Mouse (Mus musculus) frontal cortex, postnatal 25 days (tissue): ENCODE results near the gene Tmem258.

Experiments used
- DNase-seq, 2 experiments: peaks; one replicate each; pipeline ENCODE4 v3.0.0; 2022; ENCODE audit warnings: low spot score in 2 of 2

The Tmem258 gene

DNA sequence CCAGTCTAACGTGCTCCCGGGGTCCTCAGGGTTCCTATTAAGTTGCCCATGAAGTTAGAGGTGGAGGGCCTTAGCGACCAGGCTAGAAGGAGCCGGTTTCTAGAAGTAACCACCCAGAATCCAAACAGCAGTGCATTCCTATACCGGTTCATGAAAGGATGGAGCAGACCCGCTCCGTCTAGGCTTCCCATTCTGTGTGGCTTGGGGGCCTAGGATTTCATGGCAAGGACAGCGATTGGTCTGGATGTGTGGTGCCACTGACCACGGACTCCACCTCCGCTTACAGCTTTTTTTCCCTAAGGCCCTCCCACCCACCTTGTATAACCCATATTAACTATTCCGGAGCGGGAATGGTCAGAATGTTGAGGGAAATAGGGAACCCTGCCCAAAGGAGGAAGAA is 19.7 kb upstream of the Tmem258 start:
- no peak for DNase-seq

DNA sequence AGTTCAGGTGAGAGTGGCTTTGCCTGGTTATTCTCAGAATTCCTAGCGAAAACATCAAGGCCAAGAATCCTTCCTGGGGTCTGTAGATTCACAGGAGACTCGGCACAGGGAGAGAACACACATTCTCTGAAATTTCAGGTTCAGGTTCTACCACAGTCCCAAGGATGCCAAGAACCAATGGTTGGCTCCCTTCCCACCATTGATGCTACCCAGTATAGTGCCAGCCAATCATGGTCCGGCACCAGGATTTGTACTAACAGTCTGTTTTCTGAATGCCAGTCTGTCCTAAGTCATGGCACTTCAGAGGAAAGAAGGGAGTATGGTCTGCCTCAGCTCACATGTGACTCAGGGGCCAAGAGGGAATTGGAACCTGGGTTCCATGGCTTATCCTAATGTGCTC is 17.9 kb upstream of the Tmem258 start:
- no peak for DNase-seq

DNA sequence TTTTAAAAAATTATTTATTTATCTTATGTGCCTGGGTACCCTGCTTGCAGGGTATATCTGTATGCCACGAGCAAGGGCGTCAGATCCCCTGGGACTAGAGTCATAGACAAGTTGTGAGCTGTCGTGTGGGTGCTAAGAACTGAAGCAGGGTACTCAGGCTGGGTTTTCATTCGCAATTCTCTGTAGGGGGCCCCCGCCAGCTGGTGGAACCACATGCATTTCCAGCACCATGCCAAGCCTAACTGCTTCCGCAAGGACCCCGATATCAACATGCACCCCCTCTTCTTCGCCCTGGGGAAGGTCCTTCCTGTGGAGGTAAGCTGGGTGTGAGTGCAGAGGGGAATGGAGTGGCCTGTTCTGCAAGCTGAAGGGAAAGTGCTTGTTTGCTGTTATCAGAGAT is 17.2 kb upstream of the Tmem258 start:
- no peak for DNase-seq

DNA sequence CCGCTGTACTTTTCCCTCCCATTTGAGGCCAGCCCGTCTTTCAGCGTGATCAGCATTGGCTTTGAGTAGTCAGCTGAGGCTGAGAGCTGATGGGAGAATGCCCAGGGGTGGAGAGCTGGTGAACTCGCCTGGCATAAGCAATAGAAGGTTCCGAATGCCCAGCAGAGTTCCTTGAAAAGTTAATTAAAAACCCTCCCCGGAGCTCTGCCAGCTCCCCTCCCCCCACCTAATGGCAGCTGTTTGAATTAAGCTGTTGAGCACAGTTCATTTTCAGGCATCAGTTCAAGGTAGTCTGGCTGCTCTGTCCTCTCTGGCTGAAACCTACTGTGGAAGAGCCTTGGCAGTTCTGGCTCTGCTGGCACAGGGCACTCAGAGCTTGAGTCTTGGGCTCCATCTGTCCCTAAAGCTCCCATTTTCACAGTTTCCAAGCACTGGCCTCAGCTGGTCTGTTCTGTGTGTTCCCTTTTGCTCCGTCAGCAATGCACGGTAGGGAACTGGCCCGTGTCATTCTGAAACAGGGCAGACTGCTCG is 15.5 kb upstream of the Tmem258 start:
- DNase-seq, result peak in 1 of 2 experiments; percentile 64

DNA sequence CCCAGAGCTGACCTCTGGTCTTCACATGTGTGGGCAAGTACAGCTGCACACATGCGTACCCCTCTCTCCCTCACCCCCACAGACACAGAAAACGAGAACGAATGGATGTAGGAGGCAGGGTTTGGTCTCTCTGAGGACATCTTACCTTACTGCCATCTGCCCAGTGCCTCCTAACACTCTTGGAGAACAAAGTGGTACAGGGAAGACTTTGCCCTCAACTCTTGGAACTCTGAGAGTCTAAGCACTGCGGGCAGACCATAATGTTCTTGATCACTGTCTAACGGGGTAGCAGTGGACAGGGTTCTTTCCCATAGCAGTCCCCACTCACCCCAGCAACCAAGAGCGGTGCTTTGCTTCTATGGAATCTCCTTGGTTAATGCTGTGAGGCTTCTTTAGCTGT is 14.8 kb upstream of the Tmem258 start:
- DNase-seq, result no peak

DNA sequence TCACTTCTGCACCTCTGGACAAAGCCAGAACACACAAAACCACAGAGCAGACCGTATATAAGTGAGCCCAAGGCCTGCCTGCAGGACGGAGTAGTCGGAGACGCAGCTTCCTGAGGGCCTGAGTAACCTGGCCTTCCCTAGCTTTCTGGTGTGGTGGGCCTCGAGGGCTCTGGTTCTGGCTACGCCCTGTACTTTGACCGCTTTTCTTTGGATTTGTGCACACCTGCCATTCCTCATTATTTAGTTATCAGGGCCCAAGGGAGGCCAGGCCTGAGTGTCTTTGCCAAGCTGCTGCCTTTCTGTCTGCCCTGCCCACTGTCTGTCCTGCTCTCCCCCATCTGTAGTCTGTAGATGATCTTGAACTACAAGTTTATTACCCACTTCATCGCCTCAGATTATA is 13.9 kb upstream of the Tmem258 start:
- DNase-seq, result no peak

DNA sequence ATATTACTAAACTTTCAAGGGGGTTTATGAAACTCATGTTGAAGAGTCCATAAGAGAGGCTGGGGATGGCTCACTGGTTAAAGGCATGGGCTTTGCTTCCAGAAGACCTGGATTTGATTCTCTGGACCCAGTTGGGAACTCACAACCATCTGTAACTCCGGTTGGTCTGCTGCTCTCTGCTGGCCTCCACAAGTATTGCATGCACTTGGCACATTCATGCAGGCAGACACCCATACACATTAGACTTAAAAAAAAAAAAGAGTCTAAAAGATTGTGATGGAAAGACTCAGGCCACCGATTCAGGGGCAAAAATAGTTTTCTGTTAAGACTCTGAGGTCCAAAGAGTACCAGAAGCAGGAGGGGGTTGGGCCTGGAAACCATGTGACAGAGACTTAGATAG is 13.0 kb upstream of the Tmem258 start:
- DNase-seq, result peak; percentile 70 to 73

DNA sequence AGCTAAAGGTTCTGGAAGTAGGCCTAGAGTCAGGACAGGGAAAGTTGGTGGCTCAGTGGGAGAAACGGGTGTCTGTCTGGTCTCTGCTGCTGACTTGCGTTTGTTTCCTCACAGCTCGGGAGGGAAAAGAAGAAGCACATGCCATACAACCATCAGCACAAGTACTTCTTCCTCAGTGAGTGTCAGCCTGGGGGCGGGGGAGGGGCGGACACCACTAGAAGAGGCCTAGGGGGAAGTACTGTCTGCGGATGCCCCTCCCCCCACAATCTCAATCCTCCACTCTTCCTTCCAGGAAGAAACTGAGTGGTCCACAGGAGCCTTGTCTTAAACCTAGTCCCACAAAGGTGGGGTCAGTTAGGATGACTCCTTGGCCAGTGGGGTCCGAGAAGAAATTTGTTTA is 12.5 kb upstream of the Tmem258 start:
- DNase-seq, result no peak

DNA sequence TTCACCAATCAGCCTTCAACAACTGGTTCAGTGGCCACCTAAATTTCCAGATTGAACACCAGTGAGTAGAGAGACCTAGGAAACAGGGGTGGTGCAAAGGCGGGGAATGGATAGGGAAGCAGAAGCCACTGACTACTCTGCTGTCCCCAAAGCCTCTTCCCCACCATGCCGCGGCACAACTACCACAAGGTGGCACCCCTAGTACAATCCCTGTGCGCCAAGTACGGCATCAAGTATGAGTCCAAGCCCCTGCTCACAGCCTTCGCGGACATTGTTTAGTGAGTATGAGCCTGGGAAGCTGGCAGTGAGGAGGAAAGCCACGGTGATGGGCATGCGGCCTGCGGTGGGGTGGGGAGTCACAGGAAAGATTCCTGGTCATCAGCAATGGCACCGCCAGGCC is 9.5 kb upstream of the Tmem258 start:
- no peak for DNase-seq

DNA sequence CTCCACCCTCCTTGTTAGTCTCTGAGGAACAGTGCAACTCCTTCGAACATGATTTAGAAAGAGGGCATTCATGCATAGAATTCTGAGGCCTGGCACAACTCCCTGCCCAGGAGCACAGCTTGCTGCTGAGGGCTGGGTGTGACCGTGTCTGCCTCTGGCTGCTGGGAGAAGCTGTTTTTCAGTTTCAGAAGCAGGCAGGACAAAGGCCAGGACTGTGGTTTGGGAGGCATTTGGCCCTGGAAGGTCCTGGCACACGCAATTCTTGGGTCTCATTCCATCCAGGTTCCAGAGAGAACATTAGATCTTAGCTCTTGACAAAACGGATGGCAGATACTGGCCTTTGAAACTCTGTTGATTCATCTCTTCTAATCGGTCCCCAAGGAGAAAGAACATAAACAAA is 8.6 kb upstream of the Tmem258 start:
- no peak for DNase-seq

DNA sequence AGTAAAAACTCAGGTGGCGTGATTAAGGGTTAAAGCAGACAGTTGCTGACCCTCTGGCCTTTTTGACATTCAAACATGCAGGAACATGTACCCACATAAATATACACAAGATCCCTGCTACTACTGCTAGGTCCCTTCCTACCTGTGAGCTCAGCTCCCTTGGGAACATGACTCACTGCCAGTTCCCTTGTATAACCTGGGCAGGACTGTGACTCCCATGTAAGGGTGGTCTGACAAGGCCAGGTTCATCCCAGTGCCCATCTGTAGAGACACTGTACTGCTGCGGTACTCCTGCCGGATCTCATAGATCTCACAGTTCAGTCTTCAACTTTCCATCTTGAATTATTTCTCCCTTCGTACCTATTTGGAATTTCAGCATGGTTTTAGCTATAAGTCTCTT is 6.7 kb upstream of the Tmem258 start:
- DNase-seq, result no peak

DNA sequence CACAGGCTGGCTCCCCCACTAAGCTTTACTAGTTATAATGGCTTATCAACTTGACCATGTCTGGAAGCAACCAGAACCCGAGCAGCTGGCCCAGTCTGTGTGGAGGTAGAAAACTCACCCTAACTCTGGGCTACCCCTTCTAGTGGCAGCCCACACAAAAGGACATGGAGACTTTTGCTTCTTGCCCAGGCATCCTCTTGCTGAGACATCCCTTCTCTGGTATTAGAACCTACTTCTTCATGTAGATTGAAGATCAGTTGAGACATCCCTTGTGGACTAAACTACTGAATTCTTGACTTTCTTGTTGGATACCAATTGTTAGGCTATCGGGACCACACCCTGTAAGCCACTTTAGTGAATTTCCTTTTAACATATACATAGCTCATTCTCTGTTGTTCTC is 5.5 kb upstream of the Tmem258 start:
- no peak for DNase-seq

DNA sequence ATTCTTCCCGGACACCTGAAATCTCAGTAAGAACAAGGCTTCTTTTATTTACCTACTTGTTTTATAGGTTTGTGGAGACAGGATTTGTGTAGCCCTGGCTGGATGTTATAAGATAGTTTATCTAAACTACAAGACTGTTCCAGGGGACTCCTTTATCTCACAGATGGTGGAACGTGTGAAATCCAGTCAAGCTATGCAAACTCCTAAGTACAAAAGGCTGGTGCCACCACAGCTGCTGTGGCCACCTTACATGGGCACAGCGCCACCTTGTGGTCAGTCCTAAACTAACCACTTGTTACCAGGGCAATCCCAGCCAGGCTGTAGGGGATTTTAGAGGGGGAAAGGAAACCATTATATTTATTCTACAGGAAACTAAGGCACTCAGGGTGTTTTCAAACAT is 5.1 kb upstream of the Tmem258 start:
- DNase-seq, result peak; percentile 55 to 77

DNA sequence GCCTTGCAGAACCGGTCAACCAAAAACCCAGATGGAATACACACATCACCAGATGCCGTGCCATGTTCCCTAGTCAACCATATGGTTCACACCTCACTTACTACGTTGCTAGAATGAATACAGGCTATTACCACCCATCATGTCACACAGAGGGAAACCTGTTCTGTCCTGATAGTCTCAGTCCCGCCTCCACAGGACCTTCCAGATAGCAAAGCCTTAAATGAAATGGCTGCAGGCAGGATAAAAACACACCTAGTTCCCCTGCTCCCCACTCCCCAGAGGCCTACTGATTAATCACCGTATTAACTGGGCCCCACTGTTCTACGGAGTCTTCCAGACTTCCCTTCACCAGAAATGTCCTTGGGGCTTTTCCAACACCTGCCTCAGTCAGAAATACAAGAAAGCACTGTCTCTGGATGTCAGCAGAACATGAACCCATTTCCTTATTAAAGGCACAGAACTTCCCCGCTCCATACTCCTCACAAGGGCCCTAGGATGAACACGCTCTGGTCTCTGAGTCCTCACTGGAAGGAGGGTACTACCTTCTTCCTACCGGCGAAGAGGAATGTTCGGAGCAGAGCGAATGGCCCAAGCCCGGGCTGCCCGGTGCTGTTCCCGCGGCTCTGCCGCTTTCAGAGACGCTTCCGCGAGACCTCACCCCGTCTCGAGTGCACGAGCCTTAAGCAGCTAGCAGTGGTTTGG is 517 bp upstream of the Tmem258 start:
- DNase-seq, result no peak

DNA sequence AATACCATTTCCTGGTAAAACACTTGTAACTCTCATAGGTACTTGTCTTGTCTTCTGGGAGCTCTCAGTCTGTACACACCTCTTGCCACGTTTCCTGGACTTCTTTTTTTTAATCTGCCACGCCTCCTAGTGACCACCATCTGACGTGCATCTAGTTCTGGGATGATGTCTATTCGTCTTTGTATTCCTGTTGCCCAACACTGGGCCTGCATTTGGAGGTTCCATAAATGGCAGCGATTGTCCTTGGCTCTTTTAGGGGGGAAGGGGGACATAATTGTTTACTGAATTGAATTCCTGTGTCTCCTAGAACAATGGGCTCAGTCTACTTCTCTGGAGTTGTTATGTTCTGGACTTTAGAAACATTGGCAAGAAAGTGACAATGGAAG is 795 bp downstream of the Tmem258 start:
- DNase-seq, result no peak

DNA sequence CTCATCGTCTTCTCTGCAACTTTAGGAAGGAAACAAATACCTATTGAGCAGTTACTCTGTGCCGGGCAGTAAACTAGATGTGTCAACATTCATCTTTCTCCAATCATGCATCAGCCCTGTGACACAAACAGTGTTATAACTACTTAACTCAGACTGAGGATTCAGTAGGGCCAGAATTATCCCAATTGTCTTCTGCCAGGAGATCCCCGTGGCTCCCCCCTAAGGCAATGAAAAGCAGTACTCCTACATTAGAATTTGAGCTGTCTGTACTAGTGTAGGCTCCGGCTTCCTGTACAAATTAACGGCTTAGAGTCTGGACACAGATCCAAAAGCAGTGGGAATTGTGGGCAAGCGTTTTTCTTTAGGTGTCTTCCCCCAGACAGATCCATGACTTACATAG is 1.2 kb downstream of the Tmem258 start:
- no peak for DNase-seq

DNA sequence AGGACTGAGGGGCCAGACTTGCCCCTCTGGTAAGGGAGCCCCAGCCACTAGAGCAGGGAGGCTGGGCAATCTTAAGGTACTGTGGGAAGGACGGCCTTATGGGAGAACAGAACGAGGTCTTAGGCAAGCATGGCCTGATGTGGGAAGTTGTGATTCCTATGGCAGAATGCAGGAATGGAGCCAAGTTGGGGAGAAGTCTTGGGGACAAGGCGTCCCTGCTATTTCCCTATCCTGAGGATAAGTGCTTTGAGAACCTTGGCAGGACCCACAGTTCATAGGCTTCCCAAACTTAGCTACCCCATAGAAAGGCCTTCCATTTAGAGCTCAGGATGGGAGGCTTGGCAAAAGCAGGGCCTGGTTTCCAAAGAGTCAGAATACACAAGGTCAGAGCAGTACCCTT is 5.0 kb downstream of the Tmem258 start:
- no peak for DNase-seq

DNA sequence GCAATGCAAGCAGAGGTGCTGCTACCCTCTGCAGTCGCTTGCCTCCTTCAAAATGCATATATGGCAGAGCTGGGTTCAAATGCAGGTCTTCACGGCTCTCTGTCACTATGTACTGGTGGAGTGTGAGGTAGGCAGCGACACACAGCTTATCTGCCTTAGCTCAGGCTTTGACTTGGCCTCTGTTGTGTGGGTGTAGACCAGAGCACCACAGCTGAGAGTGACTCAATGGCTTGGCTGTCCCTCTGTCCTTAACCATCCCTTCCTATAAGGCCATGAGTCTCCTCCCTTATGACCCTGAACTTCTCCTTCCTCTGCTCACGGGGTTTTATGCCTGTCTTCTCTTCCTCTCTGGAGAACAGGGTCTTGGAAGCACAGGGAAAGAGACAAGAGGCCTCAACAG is 7.1 kb downstream of the Tmem258 start:
- no peak for DNase-seq

DNA sequence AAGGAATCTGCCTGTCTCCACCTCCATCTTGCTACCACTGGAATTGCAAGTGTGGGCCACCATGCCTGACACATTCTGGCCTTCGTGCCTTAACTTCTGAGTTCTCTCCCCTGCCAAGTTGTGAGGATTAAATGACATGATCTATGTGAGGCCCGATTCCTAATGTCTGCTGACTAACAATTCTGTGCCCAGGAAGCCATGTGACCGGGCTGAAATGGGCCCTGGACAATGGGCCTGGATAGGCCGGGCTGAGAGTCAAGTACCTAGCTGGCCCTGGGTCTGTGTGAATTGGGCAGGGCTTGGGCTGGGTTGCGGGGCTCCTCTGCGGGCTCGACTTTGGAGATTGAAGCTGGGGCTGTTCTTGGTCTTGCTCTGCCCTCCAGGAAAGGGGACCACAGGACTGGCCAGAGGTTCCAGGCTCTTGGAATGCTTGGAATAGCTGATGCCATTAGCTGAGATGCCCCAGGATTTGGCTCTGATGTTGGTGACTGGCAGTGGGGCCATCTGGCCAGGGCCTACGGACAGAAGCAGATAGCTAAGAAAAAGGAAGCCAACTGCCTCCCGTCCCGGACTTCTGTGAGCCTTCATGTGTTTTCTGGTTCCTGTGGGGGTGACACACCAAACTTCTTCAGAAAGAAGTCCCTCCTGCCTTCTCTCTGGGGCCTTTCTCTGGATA is 10.1 kb downstream of the Tmem258 start:
- DNase-seq, result no peak

DNA sequence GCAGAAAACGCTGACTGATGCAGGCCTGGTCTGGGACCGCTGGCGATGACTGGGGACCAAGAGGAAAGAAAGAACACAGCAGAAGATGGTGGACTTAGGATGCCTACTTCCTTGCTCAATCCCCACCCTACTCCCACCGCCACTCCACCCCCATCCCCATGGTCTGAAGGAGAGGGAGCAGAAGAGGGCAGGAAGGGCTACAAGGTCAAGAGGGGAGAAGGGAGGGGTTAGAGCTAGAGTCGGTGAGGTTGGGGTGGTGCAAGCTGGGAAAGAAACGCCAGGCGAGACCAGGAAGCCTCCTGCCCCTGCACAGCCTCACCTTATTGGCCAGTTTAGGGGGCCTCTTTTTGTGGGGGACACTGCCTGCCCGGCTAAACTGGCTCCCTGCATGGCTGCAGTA is 12.3 kb downstream of the Tmem258 start:
- DNase-seq, result no peak

DNA sequence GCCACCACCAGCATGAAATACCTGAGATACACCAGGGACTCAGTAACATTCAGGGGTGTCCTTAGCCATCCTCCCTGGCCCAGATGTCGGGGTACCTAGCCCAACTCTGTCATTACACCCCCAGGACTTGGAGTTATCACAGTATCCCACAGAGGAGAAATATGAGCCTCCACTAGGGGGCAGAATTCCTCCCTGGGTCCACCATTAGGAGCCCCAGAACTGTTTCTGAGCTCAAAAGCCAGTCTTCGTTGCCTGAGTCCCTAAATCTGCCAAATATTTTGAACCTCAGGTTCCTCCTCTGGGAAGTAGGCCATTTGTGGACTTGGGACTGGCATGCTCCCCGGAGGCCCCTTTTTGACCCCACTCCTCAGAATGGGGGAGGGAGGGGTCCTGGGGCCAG is 15.3 kb downstream of the Tmem258 start:
- DNase-seq, result peak in 1 of 2 experiments; percentile 43

DNA sequence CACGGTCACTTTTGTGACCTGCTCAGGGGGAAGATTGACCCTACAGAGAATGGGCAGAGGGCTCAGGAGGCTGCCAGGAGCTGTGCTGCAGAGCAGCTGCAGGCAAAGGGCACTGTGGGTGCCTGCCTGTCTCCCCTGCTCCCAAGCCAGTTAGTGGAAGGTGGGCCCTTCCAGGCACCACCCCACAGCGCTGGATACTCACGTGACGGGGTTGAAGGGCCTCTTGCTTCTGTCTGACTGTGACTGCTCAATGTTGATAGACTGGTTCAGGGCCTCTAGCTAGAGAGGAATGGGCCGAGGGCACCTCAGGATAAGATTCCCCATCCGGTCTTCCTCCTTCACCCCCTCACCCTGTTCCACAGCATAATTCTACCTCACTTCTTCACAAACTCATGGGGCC is 15.8 kb downstream of the Tmem258 start:
- no peak for DNase-seq

DNA sequence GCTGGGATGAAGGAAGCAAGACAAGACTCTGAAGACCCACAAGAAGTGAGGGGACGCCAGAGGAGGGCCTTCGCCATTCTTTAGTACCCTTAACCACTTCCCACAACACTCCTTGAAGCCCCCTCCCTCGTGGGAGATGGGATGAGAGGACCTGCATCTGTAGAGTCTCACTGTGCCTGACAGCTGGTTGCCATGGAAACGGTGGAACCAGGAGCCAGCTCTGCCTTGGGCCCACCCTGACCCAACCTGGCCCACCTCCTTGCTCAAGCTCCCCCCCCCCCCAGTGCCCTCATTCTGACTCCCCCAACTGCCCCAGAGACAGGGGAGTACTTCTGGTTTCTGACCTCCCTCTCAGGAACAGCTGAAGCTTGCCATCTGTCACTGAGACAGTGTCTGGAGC is 17.8 kb downstream of the Tmem258 start:
- DNase-seq, result no peak

DNA sequence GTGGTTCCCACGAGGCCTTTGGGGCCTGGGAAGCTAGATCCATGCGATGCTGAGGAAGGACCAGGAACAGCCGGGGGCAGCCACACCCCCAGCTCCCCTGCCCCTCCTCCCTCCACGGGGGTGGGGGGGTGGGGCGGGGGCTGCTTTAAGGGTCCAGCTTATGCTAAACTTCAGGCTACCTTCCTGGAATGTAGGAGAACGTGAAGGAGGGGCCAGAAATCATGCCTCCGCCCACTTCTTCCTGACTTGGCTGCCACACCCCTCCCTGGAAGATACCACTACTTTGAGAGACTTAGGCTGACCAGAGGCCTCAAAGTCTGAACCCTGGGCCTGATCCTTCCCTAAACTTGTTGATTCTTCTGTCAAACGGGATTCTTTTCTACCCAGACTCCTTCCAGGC is 18.8 kb downstream of the Tmem258 start:
- no peak for DNase-seq
